Mouse (Mus musculus) left cerebral cortex, adult 2 months (tissue): ENCODE results near the gene Ccl22. TPM values are rescaled to one million over a fixed set of nuclear protein-coding genes. Genes with fewer than 3 reads are reported as not detected.

ENCODE experiments used
- DNase-seq, 2 experiments: peaks; one replicate each; pipeline ENCODE4 v3.0.0; 2021 to 2022; ENCODE audit warnings: low spot score in 2 of 2, mixed read lengths in 1 of 2; ENCODE audit errors: extremely low spot score in 1 of 2
- H3K27ac ChIP-seq: fragments of 200-600 bp; 2 replicates; pipeline ENCODE4 v1.8.1; 2022
- H3K4me3 ChIP-seq: fragments of 200-600 bp; 2 replicates; pipeline ENCODE4 v1.8.1; 2022
- CTCF ChIP-seq: fragments of 200-600 bp; IDR thresholded peaks from 2 replicates; pipeline ENCODE4 v1.8.1; 2022; ENCODE audit warnings: antibody characterized with exemption, mild to moderate bottlenecking, moderate library complexity
- intact Hi-C: fragments of 180-260 bp; cut with DNase I; formaldehyde crosslinking; loops from one replicate; pipeline ENCODE4 v1.15.1; 2025
- total RNA-seq, 2 experiments: library from RNA; stranded (reverse); gene quantifications; 2 replicates each; pipeline ENCODE4 v1.2.3; 2021

The Ccl22 gene
- total RNA-seq, 2 experiments from 2014 or later: 0.14 TPM; not detected in 1

DNA sequence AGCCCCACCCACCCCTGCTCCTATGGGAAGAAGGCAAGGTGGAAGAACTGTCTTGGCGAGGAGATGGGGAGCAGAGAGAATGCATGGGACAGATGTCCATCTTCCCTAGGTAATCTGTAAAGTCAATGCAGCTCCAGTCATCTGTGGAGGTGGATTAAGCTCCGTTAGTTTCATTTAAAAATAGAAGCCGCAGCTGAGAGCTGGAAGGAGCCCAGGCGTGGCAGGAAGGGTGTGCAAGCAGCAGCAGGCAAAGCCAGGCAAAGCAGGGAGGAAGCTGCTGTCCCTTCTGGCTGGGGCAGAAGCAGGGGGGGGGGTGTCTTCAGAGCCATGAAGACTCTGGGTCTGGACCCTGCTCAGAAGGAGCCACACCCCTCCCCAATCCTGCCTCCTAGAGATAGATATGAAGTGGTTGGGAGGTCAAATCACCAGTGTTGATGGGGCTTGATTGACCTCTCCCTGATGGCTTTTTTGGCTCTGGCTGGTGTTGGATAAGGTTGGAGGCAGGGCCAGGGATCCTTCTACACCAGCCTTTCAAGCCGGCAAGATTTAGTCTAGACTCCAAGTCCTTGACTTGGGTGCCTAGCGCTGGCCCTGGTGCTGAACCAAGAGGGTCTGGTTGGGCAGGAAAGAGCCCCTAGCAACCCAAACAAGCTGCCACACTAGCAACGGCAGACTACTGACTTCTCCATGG is 55.0 kb downstream of the Ccl22 start:
- no peak for TF ChIP-seq CTCF
- Histone ChIP-seq H3K4me3 (no peak overlapping the region), H3K27ac (peak overlapping the region; percentile 87)
- peak; percentile 47 to 67 for DNase-seq
- intact Hi-C loops: no loop called here

Other genes starting within 250 kb of the Ccl22 start
- 10 to 100 TPM; 19.9 to 26.1 TPM for gene Cpne2, start 212.6 kb upstream of the Ccl22 start, total RNA-seq
- gene Rspry1, start 143.7 kb upstream of the Ccl22 start, total RNA-seq: 10 to 100 TPM; 28.1 to 32.9 TPM
- gene Fam192a, start 143.6 kb upstream of the Ccl22 start, total RNA-seq: 10 to 100 TPM; 34.8 to 38.3 TPM
- 100 to 1,000 TPM; 147 TPM for gene Arl2bp, start 79.0 kb upstream of the Ccl22 start, total RNA-seq
- 10 to 100 TPM; 27.3 to 30.0 TPM for gene Pllp, start 49.3 kb upstream of the Ccl22 start, total RNA-seq
- 100 to 1,000 TPM; 658 to 661 TPM for gene Cx3cl1, start 26.4 kb downstream of the Ccl22 start, total RNA-seq
- gene Ccl17, start 64.9 kb downstream of the Ccl22 start, total RNA-seq: 1 to 10 TPM; 4.6 to 7.9 TPM
- gene Coq9, start 92.7 kb downstream of the Ccl22 start, total RNA-seq: 10 to 100 TPM; 84.5 to 89.1 TPM
- 10 to 100 TPM; 71.4 to 76.8 TPM for gene Ciapin1, start 92.8 kb downstream of the Ccl22 start, total RNA-seq
- gene Polr2c, start 111.9 kb downstream of the Ccl22 start, total RNA-seq: 10 to 100 TPM; 72.1 to 79.8 TPM
- gene Dok4, start 130.7 kb downstream of the Ccl22 start, total RNA-seq: 10 to 100 TPM; 17.6 to 19.2 TPM
- 1 to 10 TPM; 1.6 to 2.0 TPM for gene Ccdc102a, start 172.5 kb downstream of the Ccl22 start, total RNA-seq
- gene Adgrg5, start 178.1 kb downstream of the Ccl22 start, total RNA-seq: not detected
- 10 to 100 TPM; 77.6 to 86.8 TPM for gene Adgrg1, start 229.2 kb downstream of the Ccl22 start, total RNA-seq